ENCODE assay signal across 1 mouse cellular context in genomic region chr17:27133551-27134141, GRCm38 (mm10).
TF ChIP-seq lines count a peak whose summit lies in the region.

Gene Uqcc2 (minus strand): TSS chr17:27133916.

TF ChIP-seq in CH12.LX, 34 proteins besides CTCF, POLR2A, EP300 and RAD21 (continued from another document):
- TF ChIP-seq TBP (conservative IDR thresholded peaks at IDR 0.05; ENCODE audit: low read depth, low read length) = peak; percentile 69; the same call in 1 of the 2 replicates
- 0 out of 2 replicates have a peak, but pooled peaks have one; percentile 2 for TF ChIP-seq USF1 (IDR thresholded peaks at IDR 0.05; ENCODE audit: low read depth, low read length)
- peak; percentile 90 for TF ChIP-seq NELFE (IDR thresholded peaks at IDR 0.05; ENCODE audit: low read depth, low read length)
- no peak for TF ChIP-seq E2F4 (IDR thresholded peaks at IDR 0.05; ENCODE audit: insufficient replicate concordance, low read depth, low read length)
- peak; percentile 84 for TF ChIP-seq NRF1 (IDR thresholded peaks at IDR 0.05; ENCODE audit: low read depth, low read length)
- TF ChIP-seq MAZ (IDR thresholded peaks at IDR 0.05; ENCODE audit: low read depth, low read length) = peak; percentile 95
- peak; percentile 99 for TF ChIP-seq MAX (IDR thresholded peaks at IDR 0.05; ENCODE audit: low read length)
- TF ChIP-seq ETS1 (conservative IDR thresholded peaks at IDR 0.05; ENCODE audit: low read depth, low read length) = peak; percentile 41; the same call in 1 of the 2 replicates
- peak; percentile 58; the same call in 1 of the 2 replicates for TF ChIP-seq ELF1 (IDR thresholded peaks at IDR 0.05; ENCODE audit: low read depth, low read length)
- TF ChIP-seq ZC3H11A (IDR thresholded peaks at IDR 0.05; ENCODE audit: low read depth, low read length) = peak; percentile 64
- TF ChIP-seq PAX5 (IDR thresholded peaks at IDR 0.05; ENCODE audit: low read length) = no peak
- TF ChIP-seq CHD1 (IDR thresholded peaks at IDR 0.05; ENCODE audit: low read depth, low read length) = 0 out of 2 replicates have a peak, but pooled peaks have one; percentile 35
- no peak for TF ChIP-seq UBTF (IDR thresholded peaks at IDR 0.05; ENCODE audit: low read depth, low read length)
